ENCODE assay signal across 13 mouse cellular contexts in genomic region chr10:21525555-21525954, GRCm38 (mm10).
"Had no signal": no experiment of that assay in that cellular context is flagged by ENCODE, and none has a peak within 500 bp of the region (broad histone marks: within the 10 kb centered on the region; RNA-seq: fewer than 3 reads in every experiment).

No protein-coding gene starts in this region.

- H3K9me3 ChIP-seq: limb, embryonic 12.5 days; lung, embryonic 15.5 days; midbrain, embryonic 10.5 days; neural tube, embryonic 12.5 days; stomach, embryonic 15.5 days had no signal

- H3K9ac ChIP-seq: limb, embryonic 12.5 days; lung, embryonic 15.5 days; neural tube, embryonic 12.5 days; stomach, embryonic 15.5 days had no signal

- H3K4me3 ChIP-seq: layer of hippocampus, adult 2 months; limb, embryonic 12.5 days; lung, embryonic 15.5 days; midbrain, embryonic 10.5 days; neural tube, embryonic 12.5 days; stomach, embryonic 15.5 days had no signal

- H3K27ac ChIP-seq: layer of hippocampus, adult 2 months; limb, embryonic 12.5 days; lung, embryonic 15.5 days; midbrain, embryonic 10.5 days; neural tube, embryonic 12.5 days; stomach, embryonic 15.5 days had no signal

- H3K27me3 ChIP-seq: limb, embryonic 12.5 days; lung, embryonic 15.5 days; neural tube, embryonic 12.5 days; stomach, embryonic 15.5 days had no signal

- H3K4me2 ChIP-seq: limb, embryonic 12.5 days; lung, embryonic 15.5 days; neural tube, embryonic 12.5 days; stomach, embryonic 15.5 days had no signal

- H3K4me1 ChIP-seq: limb, embryonic 12.5 days; lung, embryonic 15.5 days; neural tube, embryonic 12.5 days; stomach, embryonic 15.5 days had no signal

- H3K36me3 ChIP-seq: limb, embryonic 12.5 days; lung, embryonic 15.5 days; midbrain, embryonic 10.5 days; neural tube, embryonic 12.5 days; stomach, embryonic 15.5 days had no signal

- DNase-seq: kidney, adult 18-20 months; kidney, postnatal 10 days; kidney, postnatal 4 days; lung, postnatal 14 days; midbrain, embryonic 14.5 days; right cerebral cortex, postnatal 4 days; thymus, postnatal 36 days had no signal
